Mouse (Mus musculus): Measurements from ENCODE around the gene Ankef1.

Gene Ankef1

DNA sequence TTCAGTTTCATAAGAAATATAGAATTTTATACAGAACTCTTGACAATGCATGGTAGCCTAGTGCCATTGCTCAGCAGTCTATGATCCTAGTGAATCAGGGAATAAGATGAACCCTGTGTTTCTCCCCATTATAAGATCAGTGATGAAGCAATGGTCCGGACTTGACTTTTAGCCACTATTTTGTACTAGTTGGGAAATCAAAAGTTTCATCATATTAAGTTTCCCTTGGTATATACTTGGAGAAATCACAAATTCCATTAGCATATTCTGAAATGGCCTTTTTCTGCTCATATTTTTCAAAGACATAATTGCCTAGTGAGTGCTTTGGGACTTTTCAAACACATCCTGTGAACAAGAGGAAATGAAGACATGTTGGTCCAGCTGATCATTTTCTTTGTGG is at the start of gene Ankef1:
TSS of gene Ankef1 (plus strand) at position 260 of the 400 bp plus-strand sequence.
- no peak for DNase-seq (ENCODE audit: low spot score in 2 of 2)

DNA sequence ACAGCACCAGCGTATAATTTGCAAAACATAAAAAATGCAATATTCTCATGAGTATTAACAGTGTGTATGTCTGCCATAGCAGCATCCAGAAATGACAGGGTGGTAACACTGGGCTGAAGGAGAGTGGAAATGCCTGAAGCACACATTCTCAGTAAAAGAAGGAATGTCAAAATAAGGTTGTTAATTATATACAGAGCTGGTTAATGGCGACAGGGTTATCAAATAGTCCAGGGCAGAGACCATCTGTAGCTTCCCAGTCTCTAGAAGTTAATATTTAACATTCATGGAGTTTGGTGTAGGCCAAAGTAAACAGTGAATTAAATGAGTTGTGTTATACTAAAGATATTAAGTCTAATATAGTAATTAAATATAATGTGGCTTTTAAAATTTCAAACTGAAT is 45.2 kb upstream of the Ankef1 start:
- DNase-seq (ENCODE audit: low spot score in 2 of 2): no peak

DNA sequence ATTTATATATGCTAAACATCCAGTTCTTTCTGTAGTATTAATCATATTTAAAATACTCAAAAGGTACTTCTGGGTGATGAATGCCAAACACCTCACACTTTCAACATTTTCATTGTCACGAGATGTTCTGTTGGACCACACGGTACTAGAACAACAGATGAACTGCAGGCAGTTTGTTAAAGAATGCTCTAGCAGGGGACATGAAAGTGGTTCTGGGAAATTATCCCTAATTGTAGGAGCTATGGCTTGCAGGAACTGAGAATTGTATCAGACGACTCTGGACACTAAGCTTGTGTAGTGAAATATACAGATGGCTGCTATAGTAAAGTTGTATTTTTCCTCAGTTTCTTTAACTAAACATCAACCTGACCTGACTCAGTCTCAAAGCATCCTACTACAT is 44.8 kb upstream of the Ankef1 start:
- no peak for DNase-seq (ENCODE audit: low spot score in 2 of 2)

DNA sequence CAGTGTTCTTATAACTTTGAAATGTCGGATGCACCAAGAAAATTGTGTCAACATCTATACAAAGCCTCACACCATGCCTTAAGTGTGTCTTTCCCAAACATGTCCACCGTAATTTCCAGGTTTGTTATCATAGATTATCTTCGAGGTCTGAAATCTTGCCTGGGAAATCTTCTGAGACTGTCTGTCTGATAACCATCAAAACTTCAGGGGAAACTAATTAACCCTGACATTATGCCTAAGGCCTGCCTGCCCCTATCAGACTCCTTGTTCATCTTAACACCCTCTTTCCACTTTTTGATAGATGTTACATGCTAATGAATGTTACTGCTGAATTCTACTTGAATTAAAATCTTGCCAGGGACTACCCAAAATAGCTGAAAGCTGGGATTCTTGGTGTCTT is 24.1 kb upstream of the Ankef1 start:
- DNase-seq (ENCODE audit: low spot score in 2 of 2): no peak

DNA sequence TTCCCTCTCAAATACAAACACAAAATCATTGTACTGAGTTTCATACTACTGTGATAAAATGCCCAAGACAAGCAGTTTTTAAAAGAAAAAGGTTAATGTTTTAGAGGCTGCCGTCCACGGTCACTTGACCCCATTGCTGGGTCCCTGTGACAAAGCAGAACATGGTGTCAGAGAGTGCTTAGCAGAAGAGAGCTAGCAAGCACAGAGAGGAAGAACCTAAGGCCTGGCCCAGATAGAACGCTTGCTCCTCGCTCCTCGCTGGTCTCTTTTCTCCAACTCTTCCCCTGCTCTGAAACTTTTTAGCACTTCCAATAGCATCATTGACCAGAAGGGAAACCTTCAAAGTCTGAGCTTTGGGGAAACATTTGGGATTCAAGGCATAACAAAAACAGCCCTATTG is 19.4 kb upstream of the Ankef1 start:
- DNase-seq (ENCODE audit: low spot score in 2 of 2): no peak

DNA sequence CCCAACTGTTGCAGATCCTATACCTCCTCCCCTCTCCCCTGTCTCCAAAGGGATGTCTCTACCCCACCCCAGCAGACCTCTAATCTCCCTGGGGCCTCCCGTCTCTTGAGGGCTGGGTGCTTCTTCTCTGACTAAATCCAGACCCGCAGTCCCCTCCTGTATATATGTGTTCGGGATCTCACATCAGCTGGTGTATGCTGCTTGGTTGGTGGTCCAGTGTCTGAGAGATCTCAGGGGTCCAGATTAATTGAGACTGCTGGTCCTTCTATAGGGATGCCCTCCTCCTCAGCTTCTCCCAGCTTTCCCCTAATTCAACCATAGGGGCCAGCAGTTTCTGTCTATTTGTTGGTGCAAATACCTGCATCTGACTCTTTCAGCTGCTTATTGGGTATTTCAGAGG is 18.7 kb upstream of the Ankef1 start:
- no peak for DNase-seq (ENCODE audit: low spot score in 2 of 2)

DNA sequence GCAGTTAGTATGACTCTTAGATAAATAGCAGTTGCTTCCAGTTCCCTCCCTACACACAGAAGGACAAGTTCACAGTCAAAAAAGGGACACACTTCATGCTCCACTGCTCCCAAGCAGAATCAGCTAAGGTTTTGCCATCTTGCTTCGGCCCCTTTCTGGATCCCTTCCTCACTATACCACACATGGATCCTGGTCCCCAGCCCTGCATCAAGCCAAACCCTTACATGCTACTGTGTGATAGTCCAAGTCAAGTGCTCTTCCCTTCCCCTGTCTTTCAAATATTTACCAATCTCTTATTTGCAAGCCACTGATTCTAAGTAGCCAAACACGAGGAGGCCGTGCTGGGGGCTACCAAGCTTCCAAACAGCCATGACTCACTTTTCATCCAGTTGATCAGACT is 16.8 kb upstream of the Ankef1 start:
- no peak for DNase-seq (ENCODE audit: low spot score in 2 of 2)

DNA sequence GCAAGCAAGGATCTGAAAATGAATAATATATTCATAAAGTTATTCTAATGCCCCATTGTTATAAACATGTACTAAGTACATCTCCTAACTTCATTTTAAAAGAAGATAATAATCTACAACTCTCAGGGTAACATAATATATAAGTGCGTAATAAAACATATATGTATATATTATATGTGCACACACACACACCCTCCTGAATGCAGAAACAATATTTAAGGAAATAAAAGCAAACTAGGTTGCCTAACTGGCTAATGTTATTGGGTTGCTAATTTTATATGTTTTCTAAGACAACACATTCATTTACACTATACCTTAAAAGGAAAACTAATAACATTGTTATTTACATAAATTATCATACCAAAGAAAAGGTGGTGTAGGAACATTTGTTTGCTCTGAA is 16.3 kb upstream of the Ankef1 start:
- no peak for DNase-seq (ENCODE audit: low spot score in 2 of 2)

DNA sequence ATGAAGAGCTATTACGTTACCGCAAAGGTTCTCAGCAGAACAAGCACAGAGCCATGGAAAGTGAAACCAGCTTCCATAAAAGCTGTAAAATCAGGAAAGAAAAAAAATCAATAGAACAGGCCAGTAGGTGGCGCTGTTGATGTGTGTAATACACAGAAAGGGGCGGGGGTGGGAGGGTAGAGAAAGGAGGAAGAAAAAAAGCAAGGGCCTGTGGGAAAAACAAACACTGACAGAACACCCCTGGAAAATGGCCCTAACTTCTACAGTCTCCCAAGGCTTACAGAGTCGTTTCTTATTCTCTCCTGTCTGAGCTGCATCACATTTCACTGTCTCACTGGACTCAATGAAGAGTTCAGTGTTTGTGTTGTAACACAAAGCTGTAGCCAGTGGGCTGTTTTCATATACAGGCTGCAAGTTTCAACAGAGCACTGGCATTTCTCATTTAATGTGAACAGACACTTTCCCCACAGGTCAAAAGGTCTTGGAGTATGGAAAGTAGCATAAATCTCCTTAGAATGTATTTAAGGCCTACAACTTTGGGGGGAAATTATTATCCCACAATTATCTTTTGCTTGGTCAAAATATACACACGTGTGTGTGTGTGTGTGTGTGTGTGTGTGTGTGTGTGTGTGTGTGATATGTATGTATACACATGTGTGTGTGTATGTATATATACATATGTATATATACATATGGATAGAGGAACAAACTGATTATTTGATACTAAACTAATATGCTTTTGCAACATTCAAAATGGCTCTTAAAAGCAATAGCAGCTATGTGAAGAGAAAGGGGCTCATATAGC is 15.7 kb upstream of the Ankef1 start:
- no peak for DNase-seq (ENCODE audit: low spot score in 2 of 2)

DNA sequence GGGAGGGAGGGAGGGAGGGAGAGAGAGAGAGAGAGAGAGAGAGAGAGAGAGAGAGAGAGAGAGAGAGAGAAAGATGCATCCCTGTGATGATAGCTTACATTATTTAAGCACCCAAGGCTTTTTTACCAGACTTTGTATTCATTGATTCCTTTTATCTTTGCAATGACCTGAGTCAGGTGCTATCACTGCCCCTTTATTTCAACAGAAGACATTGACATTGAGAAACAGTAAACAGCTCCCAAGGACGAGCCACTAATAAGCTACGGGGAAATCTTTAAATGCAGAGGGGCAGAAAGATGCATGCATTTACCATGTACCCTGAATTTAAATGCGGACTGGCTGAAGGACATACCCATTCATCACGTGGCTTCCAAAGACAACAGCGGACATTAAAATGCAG is 14.7 kb upstream of the Ankef1 start:
- DNase-seq (ENCODE audit: low spot score in 2 of 2): no peak

DNA sequence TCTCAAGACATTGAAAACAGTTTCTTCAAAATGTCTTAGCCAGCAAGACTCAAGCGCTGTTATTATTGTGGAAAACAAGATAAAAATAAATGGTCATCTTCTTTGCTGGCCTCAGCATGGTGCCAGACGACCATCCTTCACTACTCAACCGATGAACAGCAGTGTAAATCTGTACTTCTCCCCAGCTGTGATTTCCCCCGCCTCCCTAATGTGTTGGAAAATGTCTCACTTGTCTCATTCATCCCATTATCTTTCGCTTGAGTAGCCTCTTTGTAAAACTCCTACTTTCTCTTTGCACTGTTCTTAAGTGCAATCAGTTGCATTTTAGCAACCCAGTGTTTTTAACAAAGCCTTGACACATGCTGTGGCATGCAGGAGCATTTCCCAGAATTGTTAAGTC is 9.4 kb downstream of the Ankef1 start:
- DNase-seq (ENCODE audit: low spot score in 2 of 2): no peak

DNA sequence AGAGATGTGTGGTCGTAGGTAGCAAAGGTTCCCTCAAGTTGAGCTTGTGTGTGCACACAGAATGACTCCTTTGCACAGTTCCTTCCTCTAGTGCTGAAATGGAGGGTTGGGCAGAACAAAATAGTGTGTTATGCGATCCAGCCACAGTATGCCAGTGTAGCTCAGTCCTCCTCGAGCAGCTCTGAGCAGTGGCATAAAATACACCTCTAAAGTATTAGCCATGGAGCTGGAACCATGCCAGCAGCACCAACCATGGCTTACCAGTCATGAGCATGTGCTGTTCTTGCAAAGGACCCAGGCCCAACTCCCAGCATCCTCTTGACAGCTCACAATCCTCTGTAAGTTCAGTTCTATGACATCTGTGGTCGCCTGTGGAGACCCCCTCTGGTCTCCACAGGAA is 10.0 kb downstream of the Ankef1 start:
- DNase-seq (ENCODE audit: low spot score in 2 of 2): no peak

DNA sequence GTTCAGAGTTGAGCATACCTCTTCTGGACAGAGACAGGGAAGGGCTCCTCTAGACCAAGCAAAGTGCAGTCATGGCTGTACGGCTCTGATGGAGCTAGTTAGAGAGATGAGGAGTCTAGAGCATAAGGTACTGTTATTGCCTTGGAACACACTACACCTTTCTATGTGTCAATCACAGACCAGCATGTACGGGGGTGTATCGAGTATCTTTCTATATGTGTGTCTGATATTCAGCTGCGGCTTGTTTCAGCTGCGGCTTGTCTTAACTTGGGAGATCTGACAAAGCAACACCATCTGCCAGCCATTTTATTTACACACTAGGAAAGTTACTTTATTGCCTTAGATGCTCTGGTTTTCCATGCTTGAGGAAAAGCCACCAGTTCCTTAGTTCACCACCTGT is 11.1 kb downstream of the Ankef1 start:
- DNase-seq (ENCODE audit: low spot score in 2 of 2): no peak

DNA sequence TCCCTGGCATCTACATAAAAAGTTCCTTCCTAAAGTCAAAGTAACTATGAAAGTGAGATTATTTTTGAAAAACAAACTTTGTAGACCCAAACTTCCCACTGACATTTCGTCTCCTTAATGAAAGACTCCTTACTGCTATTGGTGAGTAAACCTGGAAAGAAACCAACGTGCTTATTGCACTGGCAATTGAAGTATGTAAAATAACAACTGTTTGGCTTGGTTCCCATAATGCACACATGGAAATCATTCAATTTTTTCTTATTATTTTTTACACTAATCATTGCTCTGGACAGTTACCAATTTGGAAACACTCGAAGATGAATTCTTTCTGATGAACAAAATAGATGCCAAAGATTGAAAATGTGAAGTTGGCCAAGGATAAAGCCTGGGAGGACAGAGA is 12.1 kb downstream of the Ankef1 start:
- no peak for DNase-seq (ENCODE audit: low spot score in 2 of 2)

DNA sequence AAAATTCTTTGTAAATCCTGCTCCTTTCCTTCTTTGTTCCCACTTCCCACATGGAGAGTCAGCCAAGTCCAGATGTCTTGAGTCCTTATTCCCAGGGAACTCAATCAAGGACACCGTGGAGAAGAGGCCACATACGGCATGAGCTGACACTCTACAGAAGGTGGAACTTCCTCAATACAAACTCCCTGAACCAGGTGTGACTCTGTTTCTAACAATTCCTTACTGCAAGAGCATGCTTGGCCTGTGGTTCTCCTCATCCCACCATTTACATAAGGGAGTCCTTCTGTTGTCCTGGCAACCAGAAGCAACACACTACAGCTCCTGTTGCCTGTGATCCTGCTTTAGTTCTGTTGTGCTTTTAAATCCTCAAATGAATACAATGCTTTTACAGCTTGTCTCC is 13.8 kb downstream of the Ankef1 start:
- DNase-seq (ENCODE audit: low spot score in 2 of 2): no peak

DNA sequence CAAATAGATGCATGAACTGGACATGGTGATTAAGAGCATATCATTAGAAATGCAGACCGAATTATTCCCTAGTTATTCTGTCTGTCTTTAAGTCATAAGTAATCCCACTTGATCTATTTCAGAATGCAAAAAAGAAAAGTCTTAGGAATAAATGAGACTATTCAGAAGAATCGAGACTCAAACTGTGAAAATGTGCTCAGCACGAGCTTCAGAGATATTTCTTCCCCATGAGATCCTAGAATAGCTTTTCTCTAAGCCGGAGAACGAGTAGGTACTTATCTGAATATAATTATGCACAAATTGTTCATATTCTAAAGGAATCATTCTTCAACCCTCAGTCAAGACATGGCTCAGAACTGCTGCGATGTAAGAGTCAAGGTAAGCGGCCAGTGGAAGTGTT is 27.2 kb downstream of the Ankef1 start:
- no peak for DNase-seq (ENCODE audit: low spot score in 2 of 2)

DNA sequence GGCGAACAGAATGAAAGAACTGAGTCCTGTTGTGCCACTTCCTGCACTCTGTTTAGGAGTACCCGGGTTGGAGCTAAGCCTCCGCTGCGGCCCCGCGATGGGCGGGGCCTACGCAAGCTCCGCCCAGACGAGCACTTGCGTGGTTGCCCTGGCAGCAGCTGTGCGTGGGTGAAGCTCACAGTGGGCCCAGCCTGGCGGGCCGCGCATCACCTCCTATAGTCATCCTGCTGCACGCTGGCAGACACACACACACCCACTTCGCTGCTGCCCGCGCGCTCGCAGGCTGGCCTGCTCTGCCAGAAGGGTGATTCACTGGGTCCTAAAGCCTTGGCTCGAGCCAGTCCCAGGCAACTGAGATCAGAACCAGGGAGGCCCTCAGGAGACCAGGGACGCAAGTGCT is 30.3 kb downstream of the Ankef1 start:
- DNase-seq (ENCODE audit: low spot score in 2 of 2): no peak

DNA sequence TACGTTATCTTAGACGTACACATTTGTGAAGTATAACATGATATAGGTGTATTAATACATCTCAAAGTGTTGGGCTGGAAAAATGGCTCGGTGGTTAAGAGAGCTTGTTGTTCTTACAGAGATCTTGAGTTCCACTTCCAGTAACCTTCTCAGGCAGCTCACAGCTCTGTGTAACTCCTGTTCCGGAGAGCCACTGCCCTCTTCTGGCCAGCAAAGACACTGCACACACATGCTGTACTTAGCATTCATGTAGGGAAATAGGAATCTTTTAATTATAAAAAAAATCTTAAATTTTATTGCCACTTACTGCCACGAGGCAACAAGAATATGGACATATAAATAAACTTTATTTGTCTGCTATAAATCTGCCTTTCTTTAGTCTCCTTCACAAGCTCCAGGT is 56.3 kb downstream of the Ankef1 start:
- no peak for DNase-seq (ENCODE audit: low spot score in 2 of 2)

DNA sequence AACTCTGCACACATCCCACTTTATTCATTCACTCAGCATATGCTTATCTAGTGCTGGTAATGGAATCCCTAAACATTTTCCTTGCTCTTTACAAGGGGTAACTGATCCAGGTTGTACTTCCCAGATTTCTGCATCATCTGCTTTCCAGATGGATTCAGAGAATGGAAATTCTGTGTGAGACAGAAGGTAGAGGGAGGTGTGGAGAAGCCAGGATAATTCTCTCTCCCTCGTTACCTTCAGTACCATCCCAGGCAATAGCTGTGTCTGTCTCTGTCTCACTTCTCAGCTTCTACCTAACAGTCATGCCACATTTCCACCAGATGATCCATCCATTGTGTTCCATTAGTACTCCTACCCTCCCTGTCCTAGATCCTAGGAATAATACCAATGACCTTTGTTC is 60.6 kb downstream of the Ankef1 start:
- DNase-seq (ENCODE audit: low spot score in 2 of 2): no peak

DNA sequence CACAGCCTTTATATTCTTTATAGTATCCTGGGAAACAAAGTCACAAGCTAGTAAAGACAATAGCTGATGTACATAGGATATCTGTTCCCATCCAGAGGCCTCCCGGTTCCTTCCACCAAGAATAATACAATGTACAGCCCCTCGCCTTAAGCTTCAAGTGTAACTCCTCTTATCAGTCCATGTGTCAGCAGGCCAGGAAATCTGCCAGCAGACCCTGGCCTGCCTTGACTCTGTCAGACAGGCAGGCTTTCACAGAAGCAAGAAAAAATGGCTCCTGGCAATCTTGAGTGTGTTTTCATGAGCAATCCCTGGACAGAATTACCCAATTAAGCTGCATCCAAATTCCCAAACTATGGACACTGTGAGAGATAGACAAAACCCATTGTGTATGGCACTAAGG is 69.1 kb downstream of the Ankef1 start:
- DNase-seq (ENCODE audit: low spot score in 2 of 2): no peak

DNA sequence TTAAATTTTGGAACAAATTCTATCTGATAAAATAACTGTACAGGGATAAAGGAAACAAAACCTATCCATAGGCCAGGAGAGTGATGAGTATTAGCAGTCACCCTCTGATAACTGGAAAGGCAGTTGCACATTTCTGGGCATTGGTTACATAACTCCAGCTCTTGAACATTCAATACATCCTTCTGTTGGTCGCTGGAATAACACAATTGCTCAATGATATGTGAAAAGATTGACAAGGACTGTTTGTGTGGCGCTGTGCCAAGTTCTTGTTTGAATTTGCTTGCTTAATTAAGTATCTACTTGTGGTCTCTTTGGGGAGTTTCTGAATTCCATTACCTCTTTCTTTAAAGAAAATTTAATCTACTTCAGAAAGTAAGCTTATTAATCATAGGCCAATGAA is 81.1 kb downstream of the Ankef1 start:
- DNase-seq (ENCODE audit: low spot score in 2 of 2): no peak

DNA sequence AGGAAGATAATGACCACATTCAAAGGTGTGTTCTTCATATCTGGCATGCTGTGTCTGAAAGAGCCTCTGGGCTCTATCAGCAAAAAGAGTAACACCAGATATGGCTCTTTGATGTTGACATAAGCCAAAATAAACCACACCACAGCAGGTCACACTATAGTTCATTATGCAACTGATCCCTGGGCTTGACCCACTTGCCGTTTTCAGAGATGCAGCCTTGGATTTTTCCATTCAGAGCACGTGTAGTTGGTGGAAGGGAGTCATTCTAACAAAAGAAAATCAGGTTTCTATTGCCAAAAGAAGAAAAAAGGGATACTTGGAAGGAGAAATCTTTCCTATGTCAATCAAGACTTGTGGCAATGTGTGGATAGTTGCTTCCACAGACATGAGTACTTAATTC is 87.1 kb downstream of the Ankef1 start:
- no peak for DNase-seq (ENCODE audit: low spot score in 2 of 2)

DNA sequence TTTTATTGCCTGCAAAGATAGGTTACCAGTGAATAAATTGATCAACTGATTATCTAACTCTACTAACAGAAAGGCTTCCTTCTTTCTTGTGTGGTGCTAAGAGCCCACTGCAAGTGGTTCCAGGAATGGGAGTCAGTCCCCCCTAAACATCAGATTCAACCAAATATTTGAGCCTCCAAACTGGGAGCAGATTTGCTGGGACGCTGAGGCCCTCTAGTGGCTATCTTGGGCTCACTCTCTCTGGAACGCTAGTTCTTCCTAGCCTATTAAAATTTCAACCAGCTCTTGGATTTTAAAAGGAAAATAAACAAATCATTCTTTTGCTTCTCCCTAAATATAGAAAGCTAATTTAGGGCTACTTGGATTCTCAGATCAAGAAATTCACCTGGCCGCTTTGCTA is 94.7 kb downstream of the Ankef1 start:
- DNase-seq (ENCODE audit: low spot score in 2 of 2): no peak

DNA sequence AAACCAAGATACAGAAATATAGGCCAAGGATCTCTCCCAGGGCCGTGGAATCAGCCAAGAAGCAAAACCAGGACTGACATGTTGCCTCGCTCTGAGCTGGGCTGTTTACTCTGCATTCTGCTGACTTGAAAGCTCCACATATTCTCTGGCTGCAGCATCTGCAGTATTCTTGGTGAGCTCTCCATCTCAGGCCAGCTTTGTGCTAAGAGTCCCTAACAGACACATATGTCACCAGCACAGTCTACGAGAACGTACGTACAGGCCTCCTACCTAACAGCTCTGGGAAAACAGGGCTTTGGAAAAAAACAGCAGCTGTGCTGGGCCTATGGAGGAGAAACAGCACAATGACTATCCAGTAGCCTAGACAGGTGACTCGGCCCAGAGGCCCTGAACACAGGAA is 97.0 kb downstream of the Ankef1 start:
- no peak for DNase-seq (ENCODE audit: low spot score in 2 of 2)

Measured in natural killer cell, adult 2 months (primary cell).